Mouse (Mus musculus) monocyte, adult 5-6 weeks (primary cell): ENCODE results near the gene Pank4. TPM values are rescaled to one million over a fixed set of nuclear protein-coding genes. Genes with fewer than 3 reads are reported as not detected.

Source experiments
- ATAC-seq: fragments of 153-309, 156-312 bp; replicated peaks from 2 replicates; pipeline ENCODE4 v1.8.0; 2017; ENCODE audit warnings: mild to moderate bottlenecking; ENCODE audit not compliant: low TSS enrichment, insufficient number of reproducible peaks, severe bottlenecking, poor library complexity, low FRiP score
- total RNA-seq: library from RNA; stranded (forward); fragments of 200-1000, 200-491, 200-594 nt; gene quantifications from 3 replicates; pipeline ENCODE4 v1.2.3, GENCODE M21; 2017

Pank4 gene
- total RNA-seq, 1 experiment from 2014 or later: 26.6 TPM

- ATAC-seq: no peak
These were observed 22.1 kb upstream of the Pank4 start for GRCm38 (mm10) chr4:154941831-154942230.

GRCm38 (mm10) chr4:154942632-154943322 is 21.1 kb upstream of the Pank4 start:
- no peak for ATAC-seq

DNA sequence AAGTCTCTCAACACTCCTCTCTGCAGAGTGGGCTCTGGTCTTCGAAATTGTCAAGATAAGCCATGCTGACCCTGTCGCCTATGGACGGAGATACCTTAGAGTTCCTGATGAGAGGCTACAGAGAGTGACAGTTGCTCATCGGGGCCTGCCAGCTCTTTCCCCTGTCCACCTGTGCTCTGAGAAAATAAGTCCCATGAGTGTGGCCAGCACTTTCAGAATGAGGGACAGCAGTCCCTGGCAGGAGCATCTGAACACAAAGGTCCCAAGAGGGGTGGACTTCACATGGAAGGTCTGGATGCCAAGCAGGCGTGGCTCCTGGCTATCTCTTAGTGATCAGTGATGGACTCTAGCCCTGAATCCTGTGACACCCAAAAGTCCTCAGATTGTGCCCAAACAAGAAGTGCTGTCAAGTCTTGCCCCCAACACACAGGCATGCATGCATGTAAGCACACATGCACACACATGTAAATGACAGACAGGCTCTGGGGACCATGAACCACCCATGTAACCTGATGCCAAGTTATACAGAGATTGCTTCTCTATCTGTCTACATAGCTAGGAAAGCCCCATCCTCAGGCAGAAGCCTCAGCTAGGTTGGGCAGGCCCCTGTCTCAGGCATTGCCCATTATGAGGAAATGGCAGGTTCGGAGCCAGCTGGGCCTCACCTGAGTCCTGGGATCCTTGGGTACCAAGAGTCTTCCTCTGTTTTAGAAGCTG is 20.4 kb upstream of the Pank4 start:
- no peak for ATAC-seq

- peak; percentile 96 for ATAC-seq
These were observed 19.8 kb upstream of the Pank4 start for GRCm38 (mm10) chr4:154944121-154944590.

DNA sequence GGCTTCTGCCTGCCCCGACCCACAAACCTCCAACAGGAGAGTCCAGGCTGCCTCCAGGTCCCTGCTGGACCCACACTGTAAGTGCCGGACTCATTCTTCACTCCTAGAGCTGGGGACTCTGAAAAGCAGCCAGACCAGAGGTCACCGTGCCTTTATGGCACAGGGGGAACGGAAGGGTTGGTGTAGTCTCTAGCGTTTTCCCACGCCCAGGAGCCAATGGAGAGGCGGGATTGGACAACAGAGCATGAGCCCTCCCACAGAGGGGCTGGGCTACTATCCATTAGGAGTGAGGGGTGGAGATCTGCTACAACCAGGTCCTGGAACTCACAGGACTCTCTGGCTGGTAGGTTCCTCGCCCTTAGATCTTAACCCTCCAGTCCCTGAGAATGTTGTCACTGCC is 17.6 kb upstream of the Pank4 start:
- no peak for ATAC-seq

GRCm38 (mm10) chr4:154948066-154948939 is 15.6 kb upstream of the Pank4 start:
- ATAC-seq: no peak

DNA sequence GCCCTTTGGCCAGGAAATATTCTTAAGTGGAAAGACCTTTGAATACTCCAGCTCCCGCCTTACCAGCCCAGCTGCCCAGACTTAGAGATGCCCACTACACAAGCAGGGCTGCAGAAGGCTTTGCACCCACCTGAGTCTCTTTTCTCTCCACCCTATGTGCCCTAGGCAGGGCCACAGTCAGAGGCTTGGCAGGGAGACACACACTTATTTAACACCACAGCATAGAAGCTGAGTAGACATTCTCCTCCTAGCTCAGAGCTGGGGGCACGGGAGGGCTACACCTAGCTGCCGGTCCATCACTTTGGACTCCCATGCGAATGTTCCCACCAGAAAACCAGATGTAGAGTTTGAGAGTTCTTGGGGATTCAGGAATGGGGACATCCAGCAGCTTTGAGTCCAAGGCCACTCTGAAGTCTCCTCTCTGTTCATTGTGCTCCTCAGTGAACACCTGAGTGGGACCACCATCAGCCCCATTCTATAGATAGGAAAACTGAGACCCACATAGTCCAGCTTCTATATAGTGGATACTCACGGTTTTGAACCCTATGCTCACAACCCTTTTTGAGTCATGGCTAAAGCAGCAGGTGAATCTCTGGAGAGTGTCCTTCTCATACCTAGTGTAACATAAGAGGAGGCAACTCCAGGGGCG is 14.9 kb upstream of the Pank4 start:
- ATAC-seq: no peak

GRCm38 (mm10) chr4:154949589-154949982 is 14.3 kb upstream of the Pank4 start:
- ATAC-seq: no peak

- no peak for ATAC-seq
These were observed 11.3 kb upstream of the Pank4 start for GRCm38 (mm10) chr4:154952461-154953241.

DNA sequence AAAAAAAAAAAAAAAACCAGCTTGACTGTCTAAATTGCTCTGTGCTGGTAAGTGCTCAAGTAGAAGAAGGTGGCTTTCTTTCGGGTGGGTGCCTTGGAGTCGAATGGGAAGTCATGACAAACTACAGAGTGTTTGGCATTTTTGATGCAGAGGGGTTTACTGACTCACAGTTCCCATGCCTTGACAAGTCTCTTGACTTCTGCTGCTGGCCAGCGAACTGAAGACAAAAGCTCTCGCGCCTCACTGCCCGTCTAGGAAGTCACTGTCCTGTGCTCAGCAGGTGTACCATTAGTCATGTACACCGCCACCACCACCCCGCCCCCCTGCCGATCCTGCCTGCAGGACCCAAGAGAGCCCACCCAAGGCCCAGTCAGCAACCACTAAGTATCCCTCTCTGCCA is 7.3 kb upstream of the Pank4 start:
- no peak for ATAC-seq

DNA sequence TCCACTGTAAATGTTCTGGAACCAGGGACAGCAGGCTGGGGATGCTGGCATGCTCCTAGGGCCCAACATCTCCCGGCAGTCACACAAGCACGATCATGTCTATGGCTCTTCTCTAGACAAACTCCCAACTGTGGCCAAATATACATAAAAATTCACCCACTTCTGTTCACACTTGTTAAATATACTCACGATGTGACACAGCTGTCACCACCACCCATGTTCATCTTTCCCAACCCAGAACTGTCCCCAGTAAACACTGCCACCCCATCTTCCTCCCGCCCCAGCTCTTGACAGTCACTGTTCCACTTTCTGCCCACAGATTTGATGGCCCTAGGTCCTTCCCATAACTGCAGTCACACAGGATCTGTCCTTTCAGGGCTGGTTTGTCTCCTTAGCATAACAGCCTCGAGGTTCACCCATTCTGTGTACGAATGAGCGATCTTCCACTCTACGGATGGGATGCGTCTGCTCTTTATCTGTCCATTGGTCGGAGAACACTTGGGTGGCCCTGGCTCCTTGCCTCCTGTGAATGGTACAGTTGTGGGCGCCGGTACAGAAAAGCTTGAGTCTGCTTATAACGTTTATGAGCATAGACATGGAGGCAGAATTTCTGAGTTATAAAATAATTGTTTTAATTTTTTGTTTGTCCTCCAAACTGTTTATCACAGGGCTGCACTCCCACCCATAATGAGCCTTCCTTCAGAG is 6.5 kb upstream of the Pank4 start:
- no peak for ATAC-seq

- no peak for ATAC-seq
These were observed 5.8 kb upstream of the Pank4 start for GRCm38 (mm10) chr4:154958171-154958570.

DNA sequence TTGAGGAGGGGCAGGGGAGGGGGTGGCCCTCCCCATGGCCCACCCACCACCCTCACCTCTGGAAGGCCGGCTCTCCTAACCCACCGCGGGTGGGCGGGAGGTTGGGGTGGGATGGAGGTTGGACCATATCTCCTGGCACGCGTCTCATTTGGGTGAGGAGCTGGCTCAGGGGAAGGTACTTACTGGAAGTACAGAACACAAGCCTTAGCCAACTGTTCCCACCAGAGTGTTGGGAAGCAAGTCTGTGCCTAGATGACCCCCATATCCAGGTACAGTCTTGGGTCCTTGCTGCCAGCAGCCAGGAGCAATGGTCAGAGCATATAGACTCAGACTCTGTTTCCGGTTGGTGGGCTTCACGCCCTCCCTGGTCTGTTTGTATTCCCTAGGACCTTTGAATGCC is 5.3 kb upstream of the Pank4 start:
- ATAC-seq: no peak

- no peak for ATAC-seq
These were observed 3.8 kb upstream of the Pank4 start for GRCm38 (mm10) chr4:154960021-154960689.

GRCm38 (mm10) chr4:154960690-154961225 is 3.2 kb upstream of the Pank4 start, which contains the start of gene Hes5:
Gene Hes5 (plus strand): TSS chr4:154960923.
- ATAC-seq: no peak

- ATAC-seq: no peak
These were observed 2.6 kb upstream of the Pank4 start for GRCm38 (mm10) chr4:154961226-154961738.

DNA sequence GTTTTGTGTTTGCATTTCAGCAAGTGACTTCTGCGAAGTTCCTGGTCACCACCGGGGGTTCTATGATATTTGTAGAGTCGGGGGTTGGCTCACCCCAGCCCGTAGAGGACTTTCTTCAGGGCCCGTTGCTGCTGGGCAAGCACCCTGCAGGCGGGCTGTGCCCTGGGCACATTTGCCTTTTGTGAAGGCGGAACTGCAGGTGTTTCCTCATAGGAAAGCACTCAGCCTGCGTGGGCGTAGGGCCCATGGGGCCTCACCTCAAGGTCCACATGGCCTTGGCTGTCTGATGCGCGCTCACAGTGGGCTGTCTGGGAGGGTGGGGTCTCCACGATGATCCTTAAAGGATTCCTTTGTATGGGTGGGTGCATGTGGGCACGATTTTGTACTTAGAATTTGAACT is 2.0 kb upstream of the Pank4 start:
- 0 out of 2 replicates have a peak, but pooled peaks have one; percentile 22 for ATAC-seq
